Mouse (Mus musculus) bone marrow macrophage, adult 2 months (primary cell): Measurements from ENCODE around the gene Ralgapa2.

Source experiments
- CTCF ChIP-seq: IDR thresholded peaks from 2 replicates; pipeline ENCODE4 v1.5.1; 2012; ENCODE audit warnings: low read depth, mild to moderate bottlenecking, low read length, moderate library complexity
- POLR2A ChIP-seq: IDR thresholded peaks from 2 replicates; pipeline ENCODE4 v1.6.1; 2012; ENCODE audit warnings: mild to moderate bottlenecking, low read depth, low read length, borderline replicate concordance

DNA sequence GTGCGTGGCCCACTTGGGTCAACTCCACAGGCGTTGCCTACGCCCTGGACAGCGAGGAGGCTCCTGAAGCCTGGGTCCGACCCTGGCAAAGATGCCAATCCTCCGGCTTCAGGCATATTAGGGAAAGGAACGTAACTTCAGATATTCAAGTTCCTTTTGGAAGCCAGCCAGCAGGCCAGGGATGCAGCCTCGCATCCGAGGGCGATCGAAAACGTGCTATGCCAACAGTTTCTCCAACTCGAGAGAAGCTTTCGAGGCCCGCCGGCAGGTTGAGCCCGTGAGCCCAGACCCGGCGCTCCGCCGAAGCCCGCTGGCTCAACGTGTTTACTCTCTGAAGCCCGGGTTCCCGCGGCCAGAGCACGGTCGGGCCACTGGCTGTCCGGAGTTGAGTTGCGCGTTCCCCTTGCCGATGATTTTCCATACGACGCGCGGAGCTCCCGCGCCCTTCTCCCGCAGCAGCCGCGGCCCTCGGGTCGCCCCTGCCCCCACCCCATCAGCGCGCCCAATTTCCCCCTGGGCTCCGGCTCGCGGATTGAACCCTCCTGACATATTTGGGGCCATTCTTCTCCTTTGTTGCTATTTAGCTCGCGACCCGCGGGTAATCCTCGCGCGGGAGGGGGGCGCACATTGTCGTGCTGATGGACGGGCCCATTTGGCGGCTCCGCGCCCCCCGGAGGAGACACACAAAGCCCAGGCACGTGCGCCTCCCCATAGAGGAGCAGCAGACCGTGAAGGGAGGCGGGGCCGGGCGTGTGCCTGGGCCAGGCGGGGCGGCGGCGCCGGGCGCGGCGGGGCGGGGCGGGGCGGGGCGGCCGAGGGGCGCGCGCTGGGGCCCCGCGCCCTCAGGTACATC lies 290.8 kb downstream of the Ralgapa2 start, which contains the start of gene Insm1:
- TF ChIP-seq CTCF (no peak), POLR2A (no peak)
